Mouse (Mus musculus) cerebellum, postnatal 25 days (tissue): ENCODE data around the gene Wdr73.

Experiments
- DNase-seq, 2 experiments: peaks; one replicate each; pipeline ENCODE4 v3.0.0; 2021; ENCODE audit warnings: mixed read lengths in 2 of 2

Wdr73 gene

GRCm38 (mm10) chr7:80849710-80850109 is 51.4 kb downstream of the Wdr73 start:
- peak; percentile 34 to 56 for DNase-seq

- DNase-seq, result no peak
These were observed 51.8 kb downstream of the Wdr73 start for GRCm38 (mm10) chr7:80849267-80849666.

- no peak for DNase-seq
These were observed 54.4 kb downstream of the Wdr73 start for GRCm38 (mm10) chr7:80846709-80847108.

GRCm38 (mm10) chr7:80846280-80846678 is 54.8 kb downstream of the Wdr73 start:
- no peak for DNase-seq

- no peak for DNase-seq
These were observed 55.3 kb downstream of the Wdr73 start for GRCm38 (mm10) chr7:80845621-80846279.

- DNase-seq, result no peak
These were observed 56.4 kb downstream of the Wdr73 start for GRCm38 (mm10) chr7:80844691-80845090.

- DNase-seq, result no peak
These were observed 57.0 kb downstream of the Wdr73 start for GRCm38 (mm10) chr7:80843910-80844640.

GRCm38 (mm10) chr7:80843176-80843575 is 57.9 kb downstream of the Wdr73 start:
- no peak for DNase-seq

- DNase-seq, result no peak
These were observed 58.9 kb downstream of the Wdr73 start for GRCm38 (mm10) chr7:80842132-80842531.

GRCm38 (mm10) chr7:80840937-80841336 is 60.1 kb downstream of the Wdr73 start:
- DNase-seq, result no peak
